22 mouse cellular contexts compared by ENCODE assay signal in the genomic region with DNA sequence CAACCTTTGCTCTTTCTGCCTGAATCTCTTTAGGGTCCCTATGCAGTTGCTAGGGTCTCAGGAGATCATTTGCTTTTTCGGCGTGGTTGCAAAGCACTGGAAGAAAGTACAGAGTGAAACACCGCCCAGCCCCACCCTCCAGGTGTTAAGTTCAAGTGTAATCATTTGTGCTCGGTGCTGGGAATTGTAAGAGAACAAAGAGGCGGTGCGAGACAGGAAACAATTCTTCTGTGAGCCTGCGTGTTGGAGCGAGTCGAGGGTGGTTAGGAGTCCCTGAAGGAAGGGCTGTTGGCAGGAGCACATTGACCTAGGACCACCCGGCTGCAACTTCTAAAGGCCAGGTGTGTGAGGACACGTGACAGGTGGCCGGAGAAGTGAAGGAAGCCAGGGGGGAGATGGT. TPM values are rescaled to one million over a fixed set of nuclear protein-coding genes. Genes with fewer than 3 reads are reported as not detected.
DNase-seq lines count a peak whose midpoint lies in the region; ATAC-seq and TF ChIP-seq lines count a peak whose summit lies in the region.
"Had no signal": no experiment of that assay in that cellular context is flagged by ENCODE, and none has a peak within 500 bp of the region (broad histone marks: within the 10 kb centered on the region; RNA-seq: fewer than 3 reads in every experiment).

No protein-coding gene starts in this region.

- TF ChIP-seq EP300 in stomach, postnatal 0 days (optimal IDR thresholded peaks at IDR 0.05), result no peak

- WGBS in limb, embryonic 15.5 days, result 53% methylated on average over 12 of the region's 12 CpGs
- WGBS in limb, embryonic 10.5 days, result 87% methylated on average over 12 of the region's 12 CpGs
- WGBS in embryonic facial prominence, embryonic 14.5 days, result 71% methylated on average over 12 of the region's 12 CpGs
- 53% methylated on average over 12 of the region's 12 CpGs for WGBS in stomach, postnatal 0 days
- WGBS in kidney, embryonic 16.5 days, result 82% methylated on average over 12 of the region's 12 CpGs

- no peak for ATAC-seq in limb, embryonic 15.5 days (ENCODE audit: insufficient number of reproducible peaks, low FRiP score, low TSS enrichment, low read depth)
- ATAC-seq in embryonic facial prominence, embryonic 14.5 days (ENCODE audit: low read depth), result no peak
- ATAC-seq in stomach, postnatal 0 days (ENCODE audit: low FRiP score, low TSS enrichment), result peak; percentile 27; the same call in 1 of the 2 replicates
- ATAC-seq in kidney, embryonic 16.5 days (ENCODE audit: low FRiP score, low TSS enrichment), result no peak
- ATAC-seq: CD4-positive, CD25-positive, alpha-beta regulatory T cell, adult 4 months; forebrain, embryonic 13.5 days; hindbrain, embryonic 16.5 days; intestine, embryonic 15.5 days had no signal

- no peak for DNase-seq in limb, embryonic 10.5 days (ENCODE audit: low spot score)
- peak; percentile 69 for DNase-seq in ES-CJ7 (ENCODE audit: low read depth, low spot score)
- peak; percentile 68 for DNase-seq in embryonic facial prominence, embryonic 14.5 days (ENCODE audit: low spot score)
- DNase-seq in stomach, postnatal 0 days (ENCODE audit: low spot score), result peak; percentile 63
- no peak for DNase-seq in right cerebral cortex, adult 2 months (ENCODE audit: low spot score in 2 of 2)
- DNase-seq: adrenal gland, postnatal 36 days; cerebellum, adult 9-10 months; gastrocnemius, postnatal 36 days; heart, postnatal 4 days; kidney, postnatal 4 days; lung, embryonic 14.5 days; midbrain, embryonic 14.5 days; right cerebral cortex, postnatal 4 days; thymus, adult 18-20 months had no signal

- H3K27me3 ChIP-seq in limb, embryonic 15.5 days, result no peaks in the 10 kb centered on the region
- H3K27me3 ChIP-seq in limb, embryonic 10.5 days (ENCODE audit: low read depth, poor library complexity, severe bottlenecking), result no peaks in the 10 kb centered on the region
- no peaks in the 10 kb centered on the region for H3K27me3 ChIP-seq in embryonic facial prominence, embryonic 14.5 days (replicated peaks; ENCODE audit: control insufficient read depth, insufficient read depth, low read length)
- no peaks in the 10 kb centered on the region for H3K27me3 ChIP-seq in stomach, postnatal 0 days (ENCODE audit: control insufficient read depth, insufficient read depth, low read length)
- H3K27me3 ChIP-seq in kidney, embryonic 16.5 days (ENCODE audit: insufficient read depth, low read length), result no peaks in the 10 kb centered on the region
- H3K27me3 ChIP-seq: forebrain, embryonic 13.5 days; heart, embryonic 15.5 days; intestine, embryonic 15.5 days had no signal

- H3K27ac ChIP-seq in limb, embryonic 15.5 days, result 0 out of 2 replicates have a peak overlapping the region, but pooled peaks have one; percentile 39
- no peak overlapping the region for H3K27ac ChIP-seq in limb, embryonic 10.5 days
- H3K27ac ChIP-seq in embryonic facial prominence, embryonic 14.5 days (replicated peaks; ENCODE audit: low read depth, low read length), result no peak overlapping the region; the same call in 1 of the 2 replicates
- H3K27ac ChIP-seq in stomach, postnatal 0 days (replicated peaks), result peak overlapping the region; percentile 81
- no peak overlapping the region for H3K27ac ChIP-seq in kidney, embryonic 16.5 days (ENCODE audit: low read length)
- H3K27ac ChIP-seq: forebrain, embryonic 13.5 days; heart, embryonic 15.5 days; intestine, embryonic 15.5 days; liver, embryonic 14.5 days had no signal

- no peak overlapping the region for H3K4me2 ChIP-seq in limb, embryonic 15.5 days
- H3K4me2 ChIP-seq in embryonic facial prominence, embryonic 14.5 days (ENCODE audit: low read depth, low read length), result peak overlapping the region; percentile 15; the same call in 1 of the 2 replicates
- peak overlapping the region; percentile 34 for H3K4me2 ChIP-seq in stomach, postnatal 0 days (replicated peaks; ENCODE audit: low read depth)
- H3K4me2 ChIP-seq in kidney, embryonic 16.5 days (replicated peaks; ENCODE audit: low read depth, low read length), result no peak overlapping the region
- H3K4me2 ChIP-seq: forebrain, embryonic 13.5 days; heart, embryonic 15.5 days; intestine, embryonic 15.5 days; lung, embryonic 14.5 days had no signal

- no peak overlapping the region for H3K9ac ChIP-seq in limb, embryonic 15.5 days
- H3K9ac ChIP-seq in embryonic facial prominence, embryonic 14.5 days (ENCODE audit: low read depth, low read length), result no peak overlapping the region
- H3K9ac ChIP-seq in stomach, postnatal 0 days (ENCODE audit: low read length), result 0 out of 2 replicates have a peak overlapping the region, but pooled peaks have one; percentile 18
- H3K9ac ChIP-seq in kidney, embryonic 16.5 days (replicated peaks; ENCODE audit: low read length), result no peak overlapping the region
- H3K9ac ChIP-seq: forebrain, embryonic 13.5 days; heart, embryonic 15.5 days; intestine, embryonic 15.5 days; liver, embryonic 14.5 days; lung, embryonic 14.5 days had no signal

- no peak overlapping the region for H3K4me3 ChIP-seq in limb, embryonic 15.5 days
- H3K4me3 ChIP-seq in limb, embryonic 10.5 days, result no peak overlapping the region
- no peak overlapping the region for H3K4me3 ChIP-seq in embryonic facial prominence, embryonic 14.5 days (ENCODE audit: low read depth, low read length)
- H3K4me3 ChIP-seq in stomach, postnatal 0 days (ENCODE audit: low read depth, low read length), result 0 out of 2 replicates have a peak overlapping the region, but pooled peaks have one; percentile 1
- H3K4me3 ChIP-seq in kidney, embryonic 16.5 days (ENCODE audit: low read length), result no peak overlapping the region
- H3K4me3 ChIP-seq: forebrain, embryonic 13.5 days; heart, embryonic 15.5 days; intestine, embryonic 15.5 days had no signal

- TF ChIP-seq CTCF in stomach, postnatal 0 days (IDR thresholded peaks at IDR 0.05; ENCODE audit: low read depth), result no peak

- H3K4me1 ChIP-seq in limb, embryonic 15.5 days, result peaks cover 45% of the 10 kb centered on the region
- peaks cover 24% of the 10 kb centered on the region for H3K4me1 ChIP-seq in limb, embryonic 10.5 days
- H3K4me1 ChIP-seq in embryonic facial prominence, embryonic 14.5 days (ENCODE audit: control insufficient read depth, insufficient read depth, low read length), result peaks cover 20% of the 10 kb centered on the region; the same call in 1 of the 2 replicates
- H3K4me1 ChIP-seq in stomach, postnatal 0 days (replicated peaks; ENCODE audit: control insufficient read depth, insufficient read depth), result no peaks in the 10 kb centered on the region; the same call in 1 of the 2 replicates
- H3K4me1 ChIP-seq in kidney, embryonic 16.5 days (ENCODE audit: insufficient read depth, low read length), result peaks cover 31% of the 10 kb centered on the region

- no peaks in the 10 kb centered on the region for H3K9me3 ChIP-seq in limb, embryonic 15.5 days
- peaks cover 10% of the 10 kb centered on the region for H3K9me3 ChIP-seq in limb, embryonic 10.5 days (replicated peaks)
- H3K9me3 ChIP-seq in embryonic facial prominence, embryonic 14.5 days (ENCODE audit: control insufficient read depth, low read length), result peaks cover 6% of the 10 kb centered on the region
- no peaks in the 10 kb centered on the region for H3K9me3 ChIP-seq in stomach, postnatal 0 days (ENCODE audit: control insufficient read depth, low read length)
- peaks cover 23% of the 10 kb centered on the region for H3K9me3 ChIP-seq in kidney, embryonic 16.5 days (ENCODE audit: low read length)
- H3K9me3 ChIP-seq: intestine, embryonic 15.5 days had no signal

- H3K36me3 ChIP-seq in limb, embryonic 15.5 days, result peaks cover 20% of the 10 kb centered on the region
- H3K36me3 ChIP-seq in limb, embryonic 10.5 days, result peaks cover 76% of the 10 kb centered on the region
- peaks cover 58% of the 10 kb centered on the region for H3K36me3 ChIP-seq in embryonic facial prominence, embryonic 14.5 days (ENCODE audit: control insufficient read depth, insufficient read depth, low read length)
- H3K36me3 ChIP-seq in stomach, postnatal 0 days (ENCODE audit: control insufficient read depth, insufficient read depth, low read length), result 0 out of 2 replicates have a peak, but pooled peaks cover 1% of the 10 kb centered on the region
- H3K36me3 ChIP-seq in kidney, embryonic 16.5 days (ENCODE audit: insufficient read depth, low read length), result peaks cover 50% of the 10 kb centered on the region

RNA-seq across cellular contexts. Expression of gene Fbln1, which starts 4.9 kb away (rescaled TPM):
- 258 and 267 TPM in 2 replicates for polyA plus RNA-seq in limb, embryonic 15.5 days (2015; fragmentation: Nextera tagmentation; extraction: Ambion mirVana)
- polyA plus RNA-seq in limb, embryonic 10.5 days (2016; fragmentation: Nextera tagmentation; extraction: Ambion mirVana), result 258 and 261 TPM in 2 replicates
- 235 and 267 TPM in 2 replicates for polyA plus RNA-seq in embryonic facial prominence, embryonic 14.5 days (2014; fragmentation: Nextera tagmentation; extraction: Ambion mirVana)
- polyA plus RNA-seq in stomach, postnatal 0 days (2015; fragmentation: Nextera tagmentation; extraction: Ambion mirVana), result 109 and 112 TPM in 2 replicates
- polyA plus RNA-seq in kidney, embryonic 16.5 days (2015; fragmentation: Nextera tagmentation; extraction: Ambion mirVana), result 202 and 212 TPM in 2 replicates
- polyA plus RNA-seq: CD4-positive, CD25-positive, alpha-beta regulatory T cell, adult 4 months had no signal

Comparison
In these comparisons a context has a peak if more than half of its experiments do, and no peak if none do; other contexts are left out.
1. H3K27ac ChIP-seq: peak in limb, embryonic 15.5 days (single experiment) and stomach, postnatal 0 days (single experiment); none in limb, embryonic 10.5 days (single experiment), embryonic facial prominence, embryonic 14.5 days (single experiment) and kidney, embryonic 16.5 days (single experiment).
2. H3K4me2 ChIP-seq: peak in embryonic facial prominence, embryonic 14.5 days (single experiment) and stomach, postnatal 0 days (single experiment); none in limb, embryonic 15.5 days (single experiment) and kidney, embryonic 16.5 days (single experiment).
3. DNase-seq: peak in ES-CJ7 (single experiment), embryonic facial prominence, embryonic 14.5 days (single experiment) and stomach, postnatal 0 days (single experiment); none in limb, embryonic 10.5 days (single experiment) and right cerebral cortex, adult 2 months (0 of 2).